Mouse (Mus musculus) spleen, adult 2 months (tissue): ENCODE measurements around the gene Rbms3. TPM values are rescaled to one million over a fixed set of nuclear protein-coding genes. Genes with fewer than 3 reads are reported as not detected.

ENCODE experiments used
- DNase-seq, 2 experiments: peaks; one replicate each; pipeline versions ENCODE4 v3.0.0 to v3.0.0-alpha.2; 2012 to 2021; ENCODE audit warnings: low spot score in 2 of 2, low read depth in 1 of 2
- H3K27ac ChIP-seq: fragments of 200-500 bp; 2 replicates; pipeline ENCODE4 v1.5.1; 2012; ENCODE audit warnings: low read length, inconsistent platforms; ENCODE audit not compliant: insufficient read depth
- H3K27me3 ChIP-seq: fragments of 200-500 bp; 2 replicates; pipeline ENCODE4 v1.6.1; 2012; ENCODE audit warnings: mild to moderate bottlenecking, moderate library complexity, low read length, inconsistent platforms; ENCODE audit not compliant: control insufficient read depth, insufficient read depth
- H3K36me3 ChIP-seq: fragments of 200-500 bp; 2 replicates; pipeline ENCODE4 v1.6.1; 2012; ENCODE audit warnings: mild to moderate bottlenecking, low read length, inconsistent platforms; ENCODE audit not compliant: control insufficient read depth, insufficient read depth
- H3K4me1 ChIP-seq: fragments of 200-500 bp; 2 replicates; pipeline ENCODE4 v1.6.1; 2011; ENCODE audit warnings: inconsistent platforms; ENCODE audit not compliant: control insufficient read depth, insufficient read depth, insufficient read length
- H3K4me3 ChIP-seq: fragments of 200-500 bp; 2 replicates; pipeline ENCODE4 v1.5.1; 2011; ENCODE audit warnings: mild to moderate bottlenecking, inconsistent platforms; ENCODE audit not compliant: insufficient read depth, insufficient read length; ENCODE audit errors: extremely low read depth
- CTCF ChIP-seq: fragments of 200-500 bp; IDR thresholded peaks from 2 replicates; pipeline ENCODE4 v1.5.1; 2011; ENCODE audit warnings: mild to moderate bottlenecking, inconsistent platforms; ENCODE audit not compliant: insufficient read depth, insufficient read length, insufficient replicate concordance; ENCODE audit errors: extremely low read depth
- POLR2A ChIP-seq: fragments of 200-500 bp; IDR thresholded peaks from 2 replicates; pipeline ENCODE4 v1.6.1; 2011; ENCODE audit warnings: low read depth, low read length, inconsistent platforms
- whole genome bisulfite sequencing: fragments of 180-500 bp; shearing (Covaris S2); methylation state at CpG from one replicate; pipeline ENCODE4 v1.1.7; 2018; 5-methylcytosine and 5-hydroxymethylcytosine counted together
- polyA plus RNA-seq: library from polyadenylated mRNA; depleted of rRNA; stranded (reverse); fragments of >200 nt; gene quantifications from 2 replicates; pipeline ENCODE4 v1.2.3, GENCODE M21; 2012

The Rbms3 gene
- polyA plus RNA-seq, 1 experiment, result 6.8 TPM

DNA sequence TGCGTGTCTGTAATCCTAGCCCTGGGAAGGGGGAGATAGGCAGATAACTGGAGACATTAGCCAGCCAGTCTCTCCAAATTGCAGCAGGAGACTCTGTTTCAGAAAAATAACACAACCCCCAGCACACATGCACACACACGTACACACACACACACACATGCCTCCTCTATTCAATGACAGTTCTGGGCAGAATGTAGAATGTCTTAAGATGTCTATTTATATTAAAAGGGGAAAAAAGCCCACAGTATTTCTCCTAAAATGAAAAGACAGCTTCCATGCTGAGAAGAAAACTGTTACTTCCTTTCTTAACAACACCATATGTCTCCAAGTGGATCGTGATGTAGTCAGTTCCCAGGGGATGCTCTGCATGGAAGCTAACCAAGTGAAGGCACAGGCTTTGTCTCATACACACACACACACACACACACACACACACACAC, 826.4 kb downstream of the Rbms3 start:
- TF ChIP-seq POLR2A, result no peak
- TF ChIP-seq CTCF, result no peak
- WGBS, result 87% methylated on average over 3 of the region's 3 CpGs
- H3K4me3 ChIP-seq, result no peak overlapping the region
- DNase-seq, result no peak
- H3K36me3 ChIP-seq, result no peaks in the 10 kb centered on the region
- H3K27ac ChIP-seq, result no peak overlapping the region
- H3K27me3 ChIP-seq, result no peaks in the 10 kb centered on the region
- no peaks in the 10 kb centered on the region for H3K4me1 ChIP-seq

DNA sequence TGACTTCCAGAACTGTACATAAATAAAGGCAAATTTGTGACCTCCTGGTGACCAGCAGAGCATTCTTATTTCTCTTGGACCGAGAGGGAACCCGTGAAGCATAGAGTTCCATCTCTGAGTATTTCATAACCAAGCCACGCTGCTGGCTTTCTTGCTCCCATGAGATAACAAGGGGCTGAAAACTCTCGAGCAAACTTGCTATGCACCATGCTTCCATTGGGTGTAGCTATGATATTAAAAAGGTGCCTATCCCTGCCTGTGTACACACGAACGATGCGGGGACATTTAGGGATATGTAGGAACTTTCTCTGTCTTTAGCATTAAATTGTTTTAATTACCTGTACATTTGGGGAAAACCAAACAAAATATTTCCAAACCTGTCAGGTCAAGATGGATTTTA, 827.1 kb downstream of the Rbms3 start:
- no peaks in the 10 kb centered on the region for H3K36me3 ChIP-seq
- no peak for TF ChIP-seq CTCF
- 76% methylated on average over 7 of the region's 7 CpGs for WGBS
- no peak overlapping the region for H3K27ac ChIP-seq
- no peak overlapping the region for H3K4me3 ChIP-seq
- no peaks in the 10 kb centered on the region for H3K27me3 ChIP-seq
- no peaks in the 10 kb centered on the region for H3K4me1 ChIP-seq
- DNase-seq, result no peak

GRCm38 (mm10) chr9:116795240-116795955, 834.3 kb downstream of the Rbms3 start:
- Histone ChIP-seq H3K27ac (no peak overlapping the region), H3K36me3 (no peaks in the 10 kb centered on the region), H3K27me3 (no peaks in the 10 kb centered on the region), H3K4me3 (no peak overlapping the region), H3K4me1 (no peaks in the 10 kb centered on the region)
- WGBS, result 84% methylated on average over 2 of the region's 2 CpGs
- TF ChIP-seq CTCF (no peak), POLR2A (no peak)
- DNase-seq, result no peak

DNA sequence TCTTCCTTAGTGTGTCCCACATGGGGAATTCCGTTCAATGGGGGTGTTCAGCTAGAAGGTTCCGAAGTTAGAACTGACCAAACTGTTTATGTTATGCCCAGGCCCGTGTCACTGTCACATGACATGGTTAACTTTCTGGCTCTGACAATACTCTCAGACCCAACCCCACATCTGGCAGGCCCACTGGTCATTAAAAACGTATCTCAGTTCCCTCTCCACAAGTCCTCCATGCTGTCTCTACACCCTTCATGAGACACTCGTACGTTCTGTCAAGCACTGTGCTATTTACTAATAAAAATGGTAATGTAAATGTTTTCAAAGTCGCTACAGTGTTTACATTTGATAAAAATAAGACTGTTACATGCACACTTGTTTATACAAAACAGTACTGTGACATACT, 837.9 kb downstream of the Rbms3 start:
- no peaks in the 10 kb centered on the region for H3K36me3 ChIP-seq
- H3K27me3 ChIP-seq, result no peaks in the 10 kb centered on the region
- DNase-seq, result no peak
- no peak overlapping the region for H3K27ac ChIP-seq
- no peaks in the 10 kb centered on the region for H3K4me1 ChIP-seq
- no peak overlapping the region for H3K4me3 ChIP-seq
- WGBS, result 82% methylated on average over 7 of the region's 7 CpGs
- TF ChIP-seq POLR2A (no peak), CTCF (no peak)

- Histone ChIP-seq H3K27ac (no peak overlapping the region), H3K27me3 (no peaks in the 10 kb centered on the region), H3K4me1 (no peaks in the 10 kb centered on the region), H3K4me3 (no peak overlapping the region), H3K36me3 (no peaks in the 10 kb centered on the region)
- WGBS, result 81% methylated on average over 11 of the region's 11 CpGs
- no peak for TF ChIP-seq POLR2A
- TF ChIP-seq CTCF, result no peak
- no peak for DNase-seq
Observed at GRCm38 (mm10) chr9:116786136-116787046, 843.3 kb downstream of the Rbms3 start.

DNA sequence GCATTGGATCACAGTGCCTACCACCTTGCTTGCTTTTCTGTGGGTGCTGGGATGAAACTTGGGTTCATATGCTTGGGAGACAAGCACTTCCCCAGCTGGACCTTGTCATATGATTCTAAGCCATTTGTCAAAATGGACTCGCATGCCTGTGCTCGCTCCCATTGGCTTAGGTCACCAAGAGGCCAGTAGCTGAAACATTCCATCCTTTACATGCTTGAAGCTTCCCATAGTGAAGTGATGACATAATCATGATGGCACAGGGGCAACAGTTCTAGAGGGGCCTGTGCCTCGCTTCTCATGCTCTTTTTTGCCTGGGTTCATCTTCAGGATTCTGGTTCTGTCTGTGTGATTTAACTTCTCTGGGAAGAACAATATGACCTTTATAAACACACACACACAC, 857.9 kb downstream of the Rbms3 start:
- Histone ChIP-seq H3K4me3 (no peak overlapping the region), H3K4me1 (no peaks in the 10 kb centered on the region), H3K27me3 (no peaks in the 10 kb centered on the region), H3K27ac (no peak overlapping the region), H3K36me3 (no peaks in the 10 kb centered on the region)
- DNase-seq, result no peak
- 77% methylated on average over 3 of the region's 3 CpGs for WGBS
- TF ChIP-seq POLR2A, result no peak
- no peak for TF ChIP-seq CTCF

- TF ChIP-seq POLR2A (no peak), CTCF (no peak)
- 49% methylated on average over 12 of the region's 12 CpGs for WGBS
- Histone ChIP-seq H3K36me3 (no peaks in the 10 kb centered on the region), H3K27ac (no peak overlapping the region), H3K4me1 (no peaks in the 10 kb centered on the region), H3K27me3 (no peaks in the 10 kb centered on the region), H3K4me3 (no peak overlapping the region)
- DNase-seq, result no peak
Observed at GRCm38 (mm10) chr9:116769358-116770054, 860.2 kb downstream of the Rbms3 start.
